Mouse (Mus musculus) CH12.LX (cell line): Measurements from ENCODE around the gene Ap3s2. TPM values are rescaled to one million over a fixed set of nuclear protein-coding genes. Genes with fewer than 3 reads are reported as not detected.

ENCODE experiments used
- DNase-seq: peaks from one replicate; pipeline ENCODE4 v3.0.0-alpha.2; 2013; ENCODE audit errors: extremely low read depth
- H3K27ac ChIP-seq: 2 replicates; pipeline ENCODE4 v1.5.1; 2012; ENCODE audit warnings: low read depth, mild to moderate bottlenecking, control low read depth, moderate library complexity; ENCODE audit not compliant: insufficient read depth
- H3K27me3 ChIP-seq: replicated peaks from 2 replicates; pipeline ENCODE3; 2012; ENCODE audit warnings: inconsistent platforms
- H3K36me3 ChIP-seq, 2 experiments: replicated peaks in 1 of 2; 2 replicates each; pipeline versions ENCODE3 to v1.6.1; 2012; ENCODE audit warnings: inconsistent platforms in 1 of 2, low read length in 1 of 2, mild to moderate bottlenecking in 1 of 2, mixed read lengths in 1 of 2, moderate library complexity in 1 of 2; ENCODE audit not compliant: control insufficient read depth in 1 of 2, insufficient read depth in 1 of 2
- H3K4me1 ChIP-seq, 2 experiments: 2 replicates each; pipeline ENCODE4 v1.6.1; 2012; ENCODE audit warnings: inconsistent platforms in 1 of 2, moderate library complexity in 1 of 2; ENCODE audit not compliant: insufficient read depth in 2 of 2, control insufficient read depth in 1 of 2
- H3K4me2 ChIP-seq: 2 replicates; pipeline ENCODE4 v1.6.1; 2012; ENCODE audit warnings: low read depth, mild to moderate bottlenecking, control low read depth; ENCODE audit not compliant: poor library complexity, insufficient read depth, severe bottlenecking
- H3K4me3 ChIP-seq, 3 experiments: fragments of 150-350 bp in 1 of 3; sonication (generic) in 1 of 3; replicated peaks in 1 of 3; 2 replicates each; pipeline versions ENCODE3 to v1.5.1; 2011 to 2012; ENCODE audit warnings: low read depth in 2 of 3, low read length in 2 of 3, mild to moderate bottlenecking in 2 of 3, moderate library complexity in 2 of 3, control low read depth in 1 of 3, improper control_type of control experiment in 1 of 3, inconsistent platforms in 1 of 3, mixed read lengths in 1 of 3; ENCODE audit not compliant: poor library complexity in 1 of 3
- H3K79me2 ChIP-seq: replicated peaks from 2 replicates; pipeline ENCODE4 v1.6.1; 2012; ENCODE audit warnings: mild to moderate bottlenecking, moderate library complexity; ENCODE audit not compliant: control insufficient read depth, poor library complexity, insufficient read depth, severe bottlenecking; ENCODE audit errors: extremely low read depth
- H3K9ac ChIP-seq: 2 replicates; pipeline ENCODE4 v1.6.1; 2012; ENCODE audit warnings: low read depth, mild to moderate bottlenecking, control low read depth, moderate library complexity; ENCODE audit not compliant: insufficient read depth
- H3K9me3 ChIP-seq: replicated peaks from 2 replicates; pipeline ENCODE3; 2012; ENCODE audit warnings: low read length, inconsistent platforms, mixed read lengths
- E2F4 ChIP-seq: IDR thresholded peaks from 2 replicates; pipeline ENCODE4 v1.6.1; 2011; ENCODE audit warnings: low read depth, low read length, improper control_type of control experiment; ENCODE audit not compliant: insufficient replicate concordance
- ELF1 ChIP-seq: IDR thresholded peaks from 2 replicates; pipeline ENCODE4 v1.6.1; 2014; ENCODE audit warnings: low read depth, mild to moderate bottlenecking, inconsistent platforms, low read length, improper control_type of control experiment
- ETS1 ChIP-seq: conservative IDR thresholded peaks from 2 replicates; pipeline ENCODE4 v1.6.1; 2012; ENCODE audit warnings: low read depth, mild to moderate bottlenecking, inconsistent platforms, low read length, improper control_type of control experiment, moderate library complexity
- HCFC1 ChIP-seq: IDR thresholded peaks from 2 replicates; pipeline ENCODE4 v1.6.1; 2012; ENCODE audit warnings: low read depth, mild to moderate bottlenecking, inconsistent platforms, low read length, improper control_type of control experiment
- JUN ChIP-seq: IDR thresholded peaks from 2 replicates; pipeline ENCODE4 v1.6.1; 2011; ENCODE audit warnings: low read depth, mild to moderate bottlenecking, low read length, improper control_type of control experiment, moderate library complexity; ENCODE audit not compliant: insufficient read depth
- JUND ChIP-seq: conservative IDR thresholded peaks from 2 replicates; pipeline ENCODE4 v1.6.1; 2011; ENCODE audit warnings: low read depth, low read length, improper control_type of control experiment
- MXI1 ChIP-seq: IDR thresholded peaks from 2 replicates; pipeline ENCODE4 v1.6.1; 2011; ENCODE audit warnings: mild to moderate bottlenecking, low read depth, low read length, improper control_type of control experiment
- MYC ChIP-seq: IDR thresholded peaks from 2 replicates; pipeline ENCODE4 v1.6.1; 2011; ENCODE audit warnings: low read depth, mild to moderate bottlenecking, improper control_type of control experiment, low read length
- POLR2A ChIP-seq: IDR thresholded peaks from 2 replicates; pipeline ENCODE4 v1.6.1; 2011; ENCODE audit warnings: low read depth, mild to moderate bottlenecking, improper control_type of control experiment, low read length
- POLR2AphosphoS2 ChIP-seq: IDR thresholded peaks from 2 replicates; pipeline ENCODE4 v1.6.1; 2011; ENCODE audit warnings: low read depth, low read length, improper control_type of control experiment
- RAD21 ChIP-seq: IDR thresholded peaks from 2 replicates; pipeline ENCODE4 v1.6.1; 2011; ENCODE audit warnings: low read depth, mild to moderate bottlenecking, low read length, improper control_type of control experiment, moderate library complexity
- RCOR1 ChIP-seq: conservative IDR thresholded peaks from 2 replicates; pipeline ENCODE4 v1.6.1; 2012; ENCODE audit warnings: low read depth, mild to moderate bottlenecking, inconsistent platforms, low read length, improper control_type of control experiment
- SMC3 ChIP-seq: IDR thresholded peaks from 2 replicates; pipeline ENCODE4 v1.6.1; 2011; ENCODE audit warnings: low read depth, low read length, improper control_type of control experiment
- TBP ChIP-seq: conservative IDR thresholded peaks from 2 replicates; pipeline ENCODE4 v1.6.1; 2011; ENCODE audit warnings: low read depth, low read length, improper control_type of control experiment
- TCF12 ChIP-seq: IDR thresholded peaks from 2 replicates; pipeline ENCODE4 v1.6.1; 2014; ENCODE audit warnings: low read depth, mild to moderate bottlenecking, inconsistent platforms, low read length, improper control_type of control experiment
- UBTF ChIP-seq: IDR thresholded peaks from 2 replicates; pipeline ENCODE4 v1.6.1; 2012; ENCODE audit warnings: low read depth, mild to moderate bottlenecking, inconsistent platforms, low read length, improper control_type of control experiment, moderate library complexity
- ZC3H11A ChIP-seq: IDR thresholded peaks from 2 replicates; pipeline ENCODE4 v1.6.1; 2012; ENCODE audit warnings: low read depth, mild to moderate bottlenecking, inconsistent platforms, low read length, improper control_type of control experiment
- dilution Hi-C: fragments of 300-500 bp; cut with MboI; formaldehyde crosslinking; loops from 2 replicates; pipeline ENCODE4 v1.14.3; 2020; ENCODE audit warnings: low sequenced_read_pairs; ENCODE audit not compliant: extremely low pct_unique_long_range_greater_than_20kb, extremely low pct_ligation_motif_present
- in situ Hi-C: fragments of 300-500 bp; cut with MboI; formaldehyde crosslinking; loops from 3 replicates; pipeline ENCODE4 v1.14.3; 2019; ENCODE audit warnings: low sequenced_read_pairs, low pct_ligation_motif_present, low pct_unique_long_range_greater_than_20kb, mixed read lengths
- polyA plus RNA-seq: library from polyadenylated mRNA; unstranded; fragments of >175 nt; gene quantifications from 2 replicates; pipeline ENCODE4 v1.2.1, GENCODE M21; 2012; ENCODE audit warnings: low read depth; ENCODE audit not compliant: insufficient read length
- total RNA-seq, 2 experiments: library from RNA; depleted of rRNA; stranded (reverse); fragments of 300-350 nt in 1 of 2; fragments of >200 nt in 1 of 2; gene quantifications; 2 replicates each; pipeline ENCODE4 v1.2.3; 2012 to 2014

The Ap3s2 gene
- total and polyA plus RNA-seq, 3 experiments = 12.7 to 21.8 (median 14.9) TPM

- dilution Hi-C loops (no loop called here), in situ Hi-C loops (no loop called here)
- H3K4me2 ChIP-seq = no peak overlapping the region
- H3K4me1 ChIP-seq = no peaks in the 10 kb centered on the region
- TF ChIP-seq MXI1 = no peak
- no peak for TF ChIP-seq TCF12
- TF ChIP-seq RAD21 = no peak
- TF ChIP-seq POLR2AphosphoS2 = no peak
- TF ChIP-seq JUND = no peak
- no peak for TF ChIP-seq POLR2A
- TF ChIP-seq ELF1 = no peak
- TF ChIP-seq TBP = no peak
- TF ChIP-seq MYC = no peak
- TF ChIP-seq ETS1 = no peak
- TF ChIP-seq SMC3 = no peak
- no peak overlapping the region for H3K27ac ChIP-seq
- no peaks in the 10 kb centered on the region for H3K9me3 ChIP-seq
- no peak overlapping the region for H3K9ac ChIP-seq
- no peaks in the 10 kb centered on the region for H3K79me2 ChIP-seq
- no peaks in the 10 kb centered on the region for H3K27me3 ChIP-seq
- H3K4me3 ChIP-seq = no peak overlapping the region
- no peak for DNase-seq
- H3K36me3 ChIP-seq = peaks cover 48 to 91% of the 10 kb centered on the region in 2 experiments
These were observed 27.6 kb downstream of the Ap3s2 start for GRCm38 (mm10) chr7:79892576-79893428.

DNA sequence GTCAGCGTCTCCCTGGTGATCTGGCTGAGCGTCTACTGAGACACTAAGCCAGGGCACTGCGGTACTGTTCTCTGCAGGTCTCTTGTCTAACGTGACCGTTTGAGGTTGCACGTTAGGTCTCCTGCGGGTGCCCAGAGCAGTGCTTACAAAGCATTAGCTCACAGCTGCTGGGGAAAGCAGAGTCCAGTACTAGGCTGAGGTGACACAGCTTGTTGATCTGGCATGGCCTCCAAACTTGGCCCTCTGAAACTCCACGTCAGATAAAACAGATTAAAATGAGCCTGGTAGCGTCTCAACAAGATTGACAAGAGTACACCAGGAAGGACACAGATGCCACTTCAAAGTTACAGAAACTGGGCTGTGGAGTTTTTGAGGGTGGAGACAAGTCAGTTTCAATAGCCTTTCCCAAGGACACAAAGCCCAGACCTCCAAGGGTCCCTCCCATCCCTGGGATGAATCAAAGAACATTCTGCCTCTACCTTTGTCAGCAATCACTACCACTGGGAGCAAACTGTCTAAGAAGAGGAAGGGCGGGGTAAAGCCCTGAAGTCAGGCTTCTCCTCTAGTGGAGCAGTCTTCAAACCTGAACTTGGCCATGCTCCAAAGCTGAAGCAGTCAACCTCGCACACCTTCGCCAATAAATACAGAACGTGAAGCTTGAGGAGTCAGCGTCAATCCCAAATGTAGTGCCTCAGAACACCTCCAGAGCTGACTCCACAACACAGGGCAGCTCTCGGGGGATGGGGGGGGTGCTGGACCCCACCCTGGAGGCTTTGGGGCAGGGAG is 29.8 kb downstream of the Ap3s2 start:
- no peak for DNase-seq
- no peaks in the 10 kb centered on the region for H3K27me3 ChIP-seq
- peaks cover 36 to 87% of the 10 kb centered on the region in 2 experiments for H3K36me3 ChIP-seq
- H3K9me3 ChIP-seq = no peaks in the 10 kb centered on the region
- in situ Hi-C loops = no loop called here
- no peak overlapping the region for H3K27ac ChIP-seq
- H3K79me2 ChIP-seq = no peaks in the 10 kb centered on the region
- dilution Hi-C loops = no loop called here
- no peak overlapping the region for H3K9ac ChIP-seq
- H3K4me3 ChIP-seq = no peak overlapping the region
- TF ChIP-seq UBTF (no peak), ZC3H11A (no peak), JUND (no peak), E2F4 (no peak), RCOR1 (no peak), HCFC1 (no peak), JUN (no peak), TBP (no peak), POLR2AphosphoS2 (no peak)
- no peaks in the 10 kb centered on the region for H3K4me1 ChIP-seq
- H3K4me2 ChIP-seq = no peak overlapping the region
